Mouse (Mus musculus): ENCODE results near the gene Cep164.
"Not testable (repeated sequence)": the region's sequence is repeated elsewhere in the genome, so short reads cannot be mapped to it uniquely, and the experiment has no call there.

Gene Cep164

DNA sequence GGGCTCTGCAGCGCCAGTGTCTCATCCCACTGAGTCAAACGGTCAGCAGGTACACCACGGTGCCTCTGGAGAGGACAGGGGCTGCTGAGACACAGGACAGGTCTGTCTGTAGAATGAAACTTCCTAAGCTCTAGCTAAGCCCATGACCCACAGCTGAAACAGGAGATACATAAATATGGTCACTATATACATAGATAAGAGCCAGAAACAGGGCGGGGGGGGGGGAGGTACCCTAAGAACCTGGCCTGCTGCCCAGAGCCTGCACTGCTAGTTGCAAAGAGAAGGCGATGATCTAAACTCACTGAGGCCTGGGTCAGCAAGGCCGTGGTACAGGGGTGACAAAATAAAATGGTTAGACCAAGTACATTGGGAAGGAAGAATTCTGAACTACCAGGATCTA is 40.9 kb downstream of the Cep164 start:
- no peak for DNase-seq (ENCODE audit: low spot score)

DNA sequence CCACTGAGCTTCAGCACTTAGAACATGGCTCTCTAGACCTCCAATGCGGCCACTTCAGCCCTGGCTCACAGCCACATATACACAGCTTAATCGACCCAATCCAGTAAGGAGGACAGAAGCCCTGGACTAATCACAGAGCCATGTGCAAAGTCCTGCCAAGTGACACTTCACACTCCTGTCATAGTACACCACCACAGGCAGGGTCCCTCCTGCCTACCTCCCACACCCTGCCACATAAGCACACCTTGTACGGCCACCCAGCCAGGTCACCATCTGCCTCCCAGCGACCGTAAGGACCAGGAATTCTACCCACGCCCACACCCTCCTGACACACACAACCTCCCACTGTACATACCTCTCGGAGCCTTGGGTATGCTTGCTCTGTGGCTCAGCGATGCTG is 41.4 kb downstream of the Cep164 start:
- DNase-seq (ENCODE audit: low spot score) = no peak

DNA sequence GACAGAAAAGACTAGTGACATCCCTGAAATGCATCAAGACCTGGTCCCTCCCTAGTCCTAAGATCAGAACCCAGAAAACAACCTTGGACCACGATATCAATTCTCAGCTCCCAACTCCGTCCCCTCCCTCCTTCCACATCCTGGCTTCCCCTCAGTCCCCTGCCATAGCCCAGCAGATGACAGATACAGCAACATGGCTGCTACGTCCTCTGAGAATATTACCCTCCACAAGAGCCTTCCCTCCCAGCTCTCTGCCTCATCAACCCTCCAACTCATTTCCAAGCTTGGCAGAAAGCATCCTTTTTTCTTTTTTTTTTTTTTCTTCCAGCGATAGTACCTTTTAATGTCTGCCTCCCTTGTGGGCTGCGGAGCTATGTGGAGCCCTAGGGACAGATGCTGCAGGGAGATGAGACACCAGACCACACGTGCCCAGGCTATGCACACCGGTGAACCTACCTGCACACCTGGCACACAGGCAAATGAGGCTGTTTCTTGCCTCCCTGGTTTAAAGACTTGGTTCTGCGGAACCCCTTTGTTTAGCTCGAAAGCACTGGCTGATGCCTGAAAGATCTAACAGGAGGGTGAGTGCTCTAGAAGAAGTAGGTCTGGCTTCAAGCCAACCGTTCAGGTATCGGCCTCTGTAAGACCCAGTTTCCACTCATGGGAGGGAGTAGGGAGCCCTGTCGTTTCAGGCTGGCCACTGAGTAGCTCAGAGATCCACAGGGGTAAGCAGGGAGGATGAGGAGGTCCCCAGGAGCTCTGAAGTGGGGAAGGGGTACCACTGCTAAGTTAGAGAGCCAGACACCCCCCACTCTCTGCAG is 45.0 kb downstream of the Cep164 start:
- DNase-seq (ENCODE audit: low spot score) = no peak

DNA sequence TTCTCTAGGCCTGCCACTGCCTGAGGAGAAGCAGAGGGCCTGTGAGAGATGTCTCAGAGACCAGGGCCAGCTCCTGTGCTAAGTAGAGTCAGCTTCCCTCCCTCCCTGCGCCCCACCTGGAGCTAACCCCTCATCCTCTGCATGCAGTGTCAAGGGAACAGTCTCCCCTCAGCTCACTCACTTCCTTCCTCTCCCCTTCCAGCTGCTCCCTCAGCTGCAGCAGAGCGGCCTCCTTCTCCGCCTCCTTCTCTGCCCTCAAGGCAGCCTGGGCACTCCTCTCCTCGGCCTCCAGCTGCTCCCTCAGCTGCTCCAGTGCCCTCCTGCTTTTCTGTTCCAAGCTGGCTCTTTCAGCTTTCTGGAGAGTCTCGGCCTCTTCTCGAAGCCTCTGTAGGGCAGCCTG is 49.3 kb downstream of the Cep164 start:
- no peak for DNase-seq (ENCODE audit: low spot score)

DNA sequence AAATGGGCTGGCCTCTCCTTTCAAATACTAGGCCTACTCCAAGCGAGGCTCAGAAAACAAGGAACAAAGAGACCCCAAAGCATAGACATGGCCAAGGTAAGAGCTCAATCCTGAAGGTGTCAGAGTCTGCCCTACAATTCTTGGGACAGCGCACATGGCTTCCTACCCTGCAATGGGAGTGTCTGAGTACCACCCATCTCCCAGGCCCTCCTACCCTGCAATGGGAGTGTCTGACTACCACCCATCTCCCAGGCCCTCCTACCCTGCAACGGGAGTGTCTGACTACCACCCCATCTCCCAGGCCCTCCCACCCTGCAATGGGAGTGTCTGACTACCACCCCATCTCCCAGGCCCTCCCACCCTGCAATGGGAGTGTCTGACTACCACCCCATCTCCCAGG is 52.3 kb downstream of the Cep164 start:
- not testable (repeated sequence) for DNase-seq (ENCODE audit: low spot score)

DNA sequence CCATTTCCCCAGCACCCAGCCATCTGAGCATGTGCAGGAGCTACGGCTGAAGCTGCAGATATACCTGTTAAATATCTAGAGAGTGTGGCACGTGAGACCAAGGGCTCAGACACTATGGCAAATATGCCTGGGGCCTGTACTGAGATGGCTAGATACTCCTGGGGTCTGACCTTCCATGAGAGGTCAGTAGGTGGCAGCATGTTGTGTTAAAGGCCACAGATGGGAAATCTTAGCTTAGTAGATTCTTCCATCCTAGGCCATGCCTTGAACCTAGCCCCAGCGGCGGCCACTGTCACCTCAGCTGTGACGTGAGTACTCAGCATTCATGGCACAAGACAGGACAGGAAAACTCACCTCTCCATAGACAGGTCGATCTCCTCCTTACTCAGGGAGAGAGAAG is 54.4 kb downstream of the Cep164 start:
- DNase-seq (ENCODE audit: low spot score) = no peak

DNA sequence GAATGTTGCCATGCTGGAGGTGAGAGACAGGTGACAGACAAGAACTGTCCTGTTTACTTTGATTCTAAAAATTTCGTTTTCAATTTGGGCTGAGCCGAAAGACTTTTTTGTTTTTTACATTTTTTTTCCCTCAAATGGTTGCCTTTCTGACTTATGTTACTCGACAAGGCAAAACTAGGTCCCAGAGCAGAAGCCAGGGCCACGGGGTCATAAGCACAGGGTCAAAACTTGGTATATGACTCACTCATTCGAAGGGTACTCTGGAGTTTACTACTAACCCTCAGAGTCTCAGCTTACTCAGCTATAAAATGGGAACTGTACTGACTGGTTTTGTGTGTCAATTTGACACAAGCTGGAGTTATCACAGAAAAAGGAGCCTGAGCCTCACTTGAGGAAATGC is 58.9 kb downstream of the Cep164 start:
- DNase-seq (ENCODE audit: low spot score) = no peak

DNA sequence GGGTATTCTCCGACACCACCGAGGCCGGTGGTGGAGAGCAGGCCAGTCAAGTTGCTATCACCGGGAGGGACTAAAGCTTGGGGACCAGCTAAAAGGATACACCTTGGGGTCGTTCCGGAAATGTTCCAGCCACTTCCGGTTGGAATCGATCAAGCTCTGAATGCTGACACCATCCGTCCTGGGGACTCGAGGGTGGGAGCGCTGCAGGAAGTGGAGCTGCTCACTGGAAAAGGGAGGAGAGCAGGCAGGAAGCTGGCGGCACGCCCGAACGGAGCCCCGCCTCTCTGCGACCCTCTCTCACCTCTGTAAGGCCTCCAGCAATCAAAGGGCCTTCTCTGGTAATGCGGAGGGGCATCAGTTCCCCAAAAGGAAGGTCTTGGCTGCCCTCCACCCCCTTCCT is 60.1 kb downstream of the Cep164 start:
- no peak for DNase-seq (ENCODE audit: low spot score)

DNA sequence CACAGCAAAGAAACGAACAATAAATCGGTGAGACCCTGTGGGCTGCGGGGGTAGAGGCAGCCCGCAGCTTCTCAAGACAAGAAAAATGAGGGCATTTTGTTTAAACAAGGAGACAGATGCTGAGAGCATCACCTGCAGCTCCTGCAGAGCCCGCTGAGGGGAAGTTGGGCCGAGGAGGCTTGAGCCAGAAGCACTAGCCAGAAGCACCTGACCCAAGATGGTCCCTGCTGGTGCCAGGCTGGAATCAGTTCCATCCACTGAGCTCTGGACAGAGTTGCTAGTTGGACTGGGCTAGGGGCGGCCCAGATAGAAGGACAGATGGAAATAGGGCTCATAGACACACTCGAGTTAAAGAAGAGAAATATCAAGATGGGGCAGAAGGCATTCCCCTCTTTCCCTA is 61.3 kb downstream of the Cep164 start:
- no peak for DNase-seq (ENCODE audit: low spot score)

DNA sequence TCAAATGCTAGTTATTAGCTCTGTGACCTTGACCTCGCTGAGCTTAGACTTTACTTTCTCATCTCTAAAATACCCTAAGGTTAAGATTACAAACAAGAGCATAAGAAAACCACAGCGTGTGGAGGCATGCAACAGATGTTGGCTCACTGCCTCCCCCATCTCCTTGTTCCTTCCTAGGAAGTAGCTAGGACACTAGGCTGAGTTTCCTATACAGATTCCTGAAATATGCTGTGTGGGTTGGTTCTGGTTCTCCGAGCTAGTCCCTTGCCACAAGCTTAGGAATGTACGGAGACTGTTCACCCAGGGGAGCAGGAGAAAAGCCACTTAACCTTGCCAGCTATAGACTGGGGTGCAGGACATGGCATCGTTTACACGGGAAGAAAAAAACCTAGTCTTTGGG is 62.3 kb downstream of the Cep164 start:
- no peak for DNase-seq (ENCODE audit: low spot score)

DNA sequence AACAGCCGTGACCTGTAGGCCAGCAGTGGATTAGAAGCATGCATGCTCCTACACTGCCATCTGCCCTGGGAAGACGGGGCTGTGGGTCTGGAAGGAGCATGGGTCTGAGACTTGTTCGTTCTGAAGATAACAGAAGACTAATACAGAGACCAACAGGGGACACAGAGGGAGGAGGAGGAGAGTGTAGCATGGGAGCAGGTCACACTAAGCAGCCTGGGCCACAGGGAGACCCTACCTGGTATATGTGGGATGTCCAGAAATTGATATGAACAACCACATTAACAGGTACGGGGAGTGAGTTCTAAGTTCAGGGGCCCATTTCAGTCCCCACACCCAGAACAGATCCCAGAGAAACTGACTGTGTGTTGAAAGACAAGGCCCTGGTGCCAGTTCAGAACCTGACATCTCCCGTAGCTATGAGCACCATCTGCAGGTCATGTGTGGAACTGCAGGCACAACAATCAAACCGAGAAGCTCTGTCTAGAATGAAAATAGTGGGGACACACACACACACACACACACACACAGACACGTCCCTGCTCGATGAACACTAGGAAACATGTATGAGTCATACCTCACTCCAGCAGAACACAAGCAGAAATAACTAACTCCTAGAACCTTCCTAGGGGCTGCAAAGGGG is 73.9 kb downstream of the Cep164 start:
- DNase-seq (ENCODE audit: low spot score) = peak; percentile 18

DNA sequence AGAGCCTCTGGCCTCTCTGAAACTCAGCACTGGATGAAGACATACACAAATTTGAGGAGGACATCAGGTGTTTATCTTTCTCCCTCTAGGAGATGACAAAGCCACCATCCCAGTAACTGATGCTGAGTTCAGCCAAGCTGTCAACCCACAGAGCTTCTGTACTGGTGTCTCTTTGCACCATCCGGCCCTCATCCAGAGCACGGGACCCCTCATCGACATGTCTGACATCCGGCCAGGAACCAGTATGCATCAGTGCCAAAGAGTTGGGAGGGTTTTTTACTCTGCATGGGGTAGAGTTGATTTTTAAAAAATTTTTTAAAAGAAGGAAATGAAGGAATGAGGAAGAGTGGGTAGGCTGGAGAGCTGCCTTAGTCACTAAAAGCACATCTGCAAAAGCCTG is 78.6 kb downstream of the Cep164 start:
- DNase-seq (ENCODE audit: low spot score) = no peak

DNA sequence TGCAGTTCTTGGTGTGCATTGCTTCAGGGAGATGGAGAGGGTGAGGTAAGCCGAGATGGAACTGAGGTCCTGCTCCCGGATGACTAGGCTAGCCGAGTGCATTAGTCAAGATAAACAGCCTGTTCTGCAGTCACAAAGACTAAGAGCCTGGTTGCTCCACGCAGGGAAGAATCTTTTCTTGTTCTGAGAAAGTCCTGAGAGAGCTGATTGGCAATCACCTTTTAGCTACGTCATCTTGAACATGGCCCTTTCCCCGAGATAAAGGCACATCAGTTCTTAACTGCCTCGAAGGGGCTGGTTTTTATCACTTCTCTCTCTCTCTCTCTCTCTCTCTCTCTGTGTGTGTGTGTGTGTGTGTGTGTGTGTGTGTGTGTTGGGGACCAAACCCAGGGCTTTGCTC is 83.0 kb downstream of the Cep164 start:
- DNase-seq (ENCODE audit: low spot score) = no peak

DNA sequence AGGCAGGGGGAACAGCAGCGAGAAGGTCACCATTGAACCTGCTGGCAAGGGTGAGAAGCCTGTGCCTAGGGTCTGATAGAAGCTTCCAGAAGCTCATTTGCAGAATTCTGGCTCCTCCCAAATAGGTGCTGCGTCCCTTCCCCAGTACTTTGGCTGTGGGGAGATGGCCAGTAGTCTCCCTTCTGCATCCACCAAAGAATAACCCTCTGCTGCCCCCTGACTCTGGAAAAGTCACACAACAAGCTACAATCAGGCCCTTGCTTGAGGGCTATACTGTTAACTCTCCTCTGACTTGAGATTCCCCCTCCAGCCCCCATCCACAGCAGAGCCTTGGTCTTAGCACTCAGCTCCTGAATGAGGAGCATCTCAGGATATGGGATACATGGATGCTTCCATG is 87.9 kb downstream of the Cep164 start:
- no peak for DNase-seq (ENCODE audit: low spot score)

DNA sequence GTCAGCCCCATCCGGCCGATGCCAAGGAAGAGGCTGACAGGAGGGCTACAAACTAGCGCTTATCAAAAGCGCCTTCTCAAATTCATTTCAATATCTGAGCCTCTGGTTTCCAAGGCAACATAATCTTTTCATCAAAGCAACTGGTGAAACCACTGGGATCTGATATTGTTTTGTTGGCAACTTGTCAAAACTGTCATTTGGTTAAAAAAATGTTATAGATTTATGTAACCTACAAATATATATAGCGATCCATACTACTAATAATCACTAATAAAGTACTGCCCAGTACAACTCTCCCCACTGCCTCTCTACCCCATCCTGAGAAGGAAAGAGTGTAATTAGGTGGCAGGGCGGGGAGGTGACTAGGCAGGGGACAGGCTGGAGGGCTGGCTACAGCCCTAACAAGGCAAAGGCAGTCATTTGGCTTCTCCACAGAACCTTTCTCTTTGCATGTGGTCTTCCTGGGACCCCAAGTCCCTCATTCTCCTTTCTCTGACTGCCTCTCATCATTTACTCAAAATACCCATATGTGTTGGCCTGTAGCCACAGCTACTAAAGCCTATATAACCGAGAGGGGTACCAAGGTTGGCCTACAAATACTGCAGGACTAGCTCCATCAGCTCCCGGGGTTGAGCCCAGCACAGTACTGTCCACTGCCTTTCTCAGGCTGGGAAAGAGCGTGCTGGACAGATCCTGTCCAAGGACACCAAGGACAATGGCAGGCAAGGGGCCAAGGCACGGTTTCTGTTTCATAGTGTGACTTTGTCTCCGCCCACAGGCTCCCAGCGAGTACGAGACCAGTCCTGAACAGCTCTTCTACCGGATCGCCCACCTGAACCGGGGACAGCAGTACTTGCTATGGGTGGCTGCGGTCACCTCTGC is 88.5 kb downstream of the Cep164 start:
- DNase-seq (ENCODE audit: low spot score) = peak; percentile 2

DNA sequence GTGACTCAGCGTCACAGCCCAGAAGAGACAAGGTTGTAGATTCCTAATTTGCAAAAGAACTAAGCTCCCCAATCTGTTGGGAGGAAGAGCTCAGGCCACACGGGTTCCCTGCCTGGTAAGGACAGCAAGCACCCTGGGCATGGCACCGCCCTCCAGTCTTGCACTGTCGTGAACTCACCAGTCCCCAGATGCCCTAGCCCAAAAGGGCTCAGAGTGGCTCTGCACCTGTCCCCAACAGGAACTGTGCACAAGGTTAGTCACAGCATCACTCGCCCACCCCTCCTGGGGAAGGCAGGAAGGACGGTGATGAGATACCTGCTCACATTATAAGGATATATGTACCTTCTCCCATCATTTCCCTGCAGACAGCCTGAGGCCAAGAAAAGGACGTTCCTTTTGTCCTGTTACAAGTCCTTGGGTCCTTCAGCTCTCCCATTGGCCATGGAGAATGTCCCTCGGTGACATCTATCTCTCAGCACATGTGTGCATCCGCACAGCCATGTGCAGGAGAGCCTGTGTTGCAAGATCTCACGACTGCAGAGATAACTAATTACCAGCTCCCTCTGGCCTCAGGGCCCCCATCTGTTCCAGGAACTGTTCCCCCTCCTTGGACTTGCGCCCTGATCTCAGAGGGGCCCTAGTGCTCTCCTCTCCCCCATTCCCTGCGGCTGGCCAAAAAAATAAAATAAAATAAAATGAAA is 89.3 kb downstream of the Cep164 start:
- DNase-seq (ENCODE audit: low spot score) = no peak

DNA sequence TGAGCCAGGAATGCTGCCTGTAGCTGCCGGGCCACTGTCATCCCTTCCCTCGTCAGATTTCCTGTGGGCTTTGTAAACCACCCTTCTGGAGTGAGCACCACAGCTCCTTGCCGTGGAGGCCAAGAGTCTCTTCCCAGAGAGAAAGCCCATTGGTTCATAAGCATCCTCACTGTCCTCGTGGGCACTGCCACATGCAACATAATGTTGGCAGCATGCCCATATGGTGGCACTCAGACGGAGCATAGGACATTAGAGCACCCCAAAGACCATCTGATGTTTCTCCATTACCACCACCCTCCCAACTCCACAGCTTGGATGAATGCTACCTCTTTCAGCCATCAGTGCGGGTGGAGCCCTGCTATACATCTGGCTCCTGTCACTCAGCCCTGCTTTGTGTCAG is 95.2 kb downstream of the Cep164 start:
- no peak for DNase-seq (ENCODE audit: low spot score)

DNA sequence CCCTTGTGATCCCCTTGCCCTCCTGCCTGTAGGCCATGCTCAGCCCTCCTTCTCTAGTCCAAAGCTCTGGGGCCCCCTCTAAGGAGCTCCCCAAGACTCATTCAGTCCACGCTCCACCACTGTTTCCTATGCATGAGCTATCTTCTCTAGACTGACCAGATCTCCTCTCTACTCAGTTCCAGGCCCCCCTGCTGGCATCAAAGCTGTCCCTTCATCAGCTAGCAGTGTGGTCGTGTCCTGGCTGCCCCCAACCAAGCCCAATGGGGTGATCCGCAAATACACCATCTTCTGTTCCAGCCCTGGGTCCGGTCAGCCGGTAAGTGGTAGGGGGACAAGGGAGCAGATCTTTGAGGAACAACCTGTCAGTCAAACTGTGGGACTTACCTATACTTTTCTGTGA is 96.6 kb downstream of the Cep164 start:
- no peak for DNase-seq (ENCODE audit: low spot score)

DNA sequence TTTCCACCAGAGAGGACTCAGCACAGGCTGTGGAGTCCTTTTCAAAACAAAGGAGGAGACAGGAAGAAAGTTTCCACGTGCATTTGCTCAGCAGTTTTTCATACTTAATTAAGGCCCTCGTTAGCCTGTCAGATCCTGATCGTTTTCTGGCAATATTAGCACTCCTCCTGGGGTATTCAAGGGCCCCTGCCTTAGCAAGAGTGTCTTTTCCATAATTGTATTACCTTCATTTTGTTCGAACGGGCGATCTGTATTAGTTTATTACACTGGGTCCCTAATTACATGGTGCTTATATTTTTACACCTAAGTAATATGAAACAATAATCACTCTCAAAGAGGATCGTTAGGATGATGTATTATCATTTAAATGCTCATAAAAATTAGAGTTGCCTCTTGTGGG is 108.5 kb downstream of the Cep164 start:
- no peak for DNase-seq (ENCODE audit: low spot score)

Measured in yolk sac, embryonic 10.5 days (tissue).